Mouse (Mus musculus) embryonic facial prominence, embryonic 11.5 days (tissue): ENCODE data around the gene Dbp. TPM values are rescaled to one million over a fixed set of nuclear protein-coding genes. Genes with fewer than 3 reads are reported as not detected.

Experiments used
- ATAC-seq: fragments of 200-750 bp; cut with Nextera tagmentation; replicated peaks from 2 replicates; pipeline ENCODE4 v1.8.0; 2017; ENCODE audit warnings: low read depth; ENCODE audit not compliant: insufficient number of reproducible peaks, low FRiP score, low TSS enrichment
- DNase-seq: peaks from one replicate; pipeline ENCODE4 v3.0.0-alpha.2; 2015; ENCODE audit warnings: low spot score
- H3K27ac ChIP-seq: fragments of 300-500 bp; sonication (generic); replicated peaks from 2 replicates; pipeline ENCODE4 v1.5.1; 2014; ENCODE audit warnings: mild to moderate bottlenecking, low read depth, low read length, control low read depth
- H3K27me3 ChIP-seq: fragments of 300-500 bp; sonication (generic); 2 replicates; pipeline ENCODE4 v1.6.1; 2014; ENCODE audit warnings: mild to moderate bottlenecking, low read length, moderate library complexity, mixed read lengths; ENCODE audit not compliant: control insufficient read depth, insufficient read depth
- H3K36me3 ChIP-seq: fragments of 300-500 bp; sonication (generic); replicated peaks from 2 replicates; pipeline ENCODE4 v1.6.1; 2014; ENCODE audit warnings: low read depth, mild to moderate bottlenecking, low read length, moderate library complexity, mixed read lengths; ENCODE audit not compliant: control insufficient read depth, insufficient read depth
- H3K4me1 ChIP-seq: fragments of 300-500 bp; sonication (generic); 2 replicates; pipeline ENCODE4 v1.6.1; 2014; ENCODE audit warnings: low read length, mixed read lengths; ENCODE audit not compliant: control insufficient read depth, insufficient read depth
- H3K4me2 ChIP-seq: fragments of 300-500 bp; sonication (generic); 2 replicates; pipeline ENCODE4 v1.6.1; 2014; ENCODE audit warnings: low read depth, mild to moderate bottlenecking, control low read depth, low read length, moderate library complexity
- H3K4me3 ChIP-seq: fragments of 300-500 bp; sonication (generic); 2 replicates; pipeline ENCODE4 v1.5.1; 2014; ENCODE audit warnings: low read depth, low read length, control low read depth
- H3K9ac ChIP-seq: fragments of 300-500 bp; sonication (generic); replicated peaks from 2 replicates; pipeline ENCODE4 v1.6.1; 2014; ENCODE audit warnings: mild to moderate bottlenecking, control low read depth, low read length
- H3K9me3 ChIP-seq: fragments of 300-500 bp; sonication (generic); replicated peaks from 2 replicates; pipeline ENCODE4 v1.6.1; 2016; ENCODE audit warnings: mild to moderate bottlenecking, low read length, inconsistent platforms, mixed read lengths; ENCODE audit not compliant: control insufficient read depth
- WGBS: fragments of 180-500 bp; shearing (Covaris S2); extraction: QIAGEN DNeasy Blood & Tissue Kit; methylation state at CpG from one replicate; pipeline ENCODE4 v1.1.7; 2014; 5-methylcytosine and 5-hydroxymethylcytosine counted together
- polyA plus RNA-seq: library from polyadenylated mRNA; unstranded; fragments of >200 nt; fragmentation: Nextera tagmentation; extraction: Ambion mirVana; gene quantifications from 2 replicates; pipeline ENCODE4 v1.2.1, GENCODE M21; 2014

Dbp gene
- polyA plus RNA-seq, 1 experiment from 2014 or later, result 5.6 TPM

DNA sequence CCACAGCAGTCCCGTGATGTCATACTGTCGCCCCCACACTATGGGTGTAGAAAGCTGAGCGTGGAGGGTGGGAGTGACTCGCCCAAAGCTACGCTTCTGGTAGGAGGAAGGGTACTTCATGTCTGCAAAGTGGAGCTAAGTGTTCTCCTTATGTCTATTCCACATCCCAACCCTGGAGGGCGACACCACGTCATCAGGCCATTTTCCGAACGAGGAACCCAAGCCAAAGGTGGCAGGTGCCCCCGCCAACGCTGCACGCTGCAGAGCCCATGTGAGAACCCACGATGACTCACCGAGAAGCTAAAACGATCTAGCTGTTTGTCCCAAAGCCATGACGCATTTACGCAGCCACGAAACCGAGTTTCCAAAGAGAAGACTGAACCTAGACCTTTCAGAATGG is 37.5 kb downstream of the Dbp start:
- Histone ChIP-seq H3K9ac (peak overlapping the region; percentile 5; the same call in 1 of the 2 replicates), H3K27ac (no peak overlapping the region), H3K4me2 (peak overlapping the region; percentile 33; the same call in 1 of the 2 replicates), H3K9me3 (no peaks in the 10 kb centered on the region), H3K4me3 (peak overlapping the region; percentile 14; the same call in 1 of the 2 replicates), H3K4me1 (no peaks in the 10 kb centered on the region; the same call in 1 of the 2 replicates), H3K27me3 (no peaks in the 10 kb centered on the region), H3K36me3 (no peaks in the 10 kb centered on the region)
- DNase-seq (no peak), ATAC-seq (no peak)
- WGBS, result 37% methylated on average over 19 of the region's 19 CpGs

DNA sequence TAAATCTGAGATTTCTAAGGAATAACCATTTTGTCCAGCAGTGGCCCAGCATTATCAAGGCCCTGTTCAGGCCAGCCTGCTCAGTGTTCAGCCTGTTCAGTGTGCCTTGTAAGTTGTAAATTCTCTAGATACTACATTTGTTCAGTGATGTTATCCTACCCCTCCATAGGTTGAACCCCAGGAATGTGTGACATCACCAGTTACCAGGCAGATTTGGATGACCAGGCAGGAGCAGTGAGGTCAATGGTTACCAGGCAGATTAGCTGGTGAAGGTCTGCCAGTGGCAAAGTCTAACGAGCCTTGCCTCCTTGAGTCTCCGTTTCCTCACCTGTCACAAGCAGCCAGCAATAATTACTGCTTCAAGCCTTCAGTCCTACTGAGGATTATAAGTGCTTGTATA is 39.5 kb downstream of the Dbp start:
- H3K4me2 ChIP-seq, result no peak overlapping the region
- no peaks in the 10 kb centered on the region for H3K27me3 ChIP-seq
- DNase-seq (peak; percentile 75), ATAC-seq (no peak)
- H3K4me1 ChIP-seq, result no peaks in the 10 kb centered on the region; the same call in 1 of the 2 replicates
- no peaks in the 10 kb centered on the region for H3K36me3 ChIP-seq
- H3K4me3 ChIP-seq, result no peak overlapping the region
- H3K9me3 ChIP-seq, result no peaks in the 10 kb centered on the region
- 39% methylated on average over 2 of the region's 2 CpGs for WGBS
- H3K9ac ChIP-seq, result no peak overlapping the region
- H3K27ac ChIP-seq, result no peak overlapping the region

DNA sequence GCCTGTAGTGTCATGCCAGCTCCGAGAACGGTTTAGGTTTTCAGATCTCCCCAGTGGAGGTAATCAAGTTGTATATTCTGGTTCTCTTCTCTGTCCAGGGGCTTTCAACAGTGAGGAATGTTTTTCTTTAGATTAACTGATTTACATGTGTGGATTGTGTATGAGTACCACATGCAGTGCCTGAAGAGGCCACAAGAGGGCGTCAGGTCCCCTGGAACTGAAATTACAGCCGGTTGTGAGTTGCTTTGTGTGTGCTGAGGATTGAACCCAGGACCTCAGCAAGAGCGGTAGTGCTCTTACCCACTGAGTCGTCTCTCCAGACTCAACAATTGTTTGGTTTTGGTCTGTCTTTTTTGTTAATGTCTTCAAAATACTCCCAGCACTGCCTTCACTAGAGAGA is 41.6 kb downstream of the Dbp start:
- ATAC-seq (no peak), DNase-seq (no peak)
- Histone ChIP-seq H3K4me2 (no peak overlapping the region), H3K9me3 (no peaks in the 10 kb centered on the region), H3K4me3 (no peak overlapping the region), H3K27ac (no peak overlapping the region), H3K9ac (no peak overlapping the region), H3K36me3 (no peaks in the 10 kb centered on the region), H3K27me3 (no peaks in the 10 kb centered on the region), H3K4me1 (no peaks in the 10 kb centered on the region; the same call in 1 of the 2 replicates)
- WGBS, result 67% methylated on average over 6 of the region's 6 CpGs

DNA sequence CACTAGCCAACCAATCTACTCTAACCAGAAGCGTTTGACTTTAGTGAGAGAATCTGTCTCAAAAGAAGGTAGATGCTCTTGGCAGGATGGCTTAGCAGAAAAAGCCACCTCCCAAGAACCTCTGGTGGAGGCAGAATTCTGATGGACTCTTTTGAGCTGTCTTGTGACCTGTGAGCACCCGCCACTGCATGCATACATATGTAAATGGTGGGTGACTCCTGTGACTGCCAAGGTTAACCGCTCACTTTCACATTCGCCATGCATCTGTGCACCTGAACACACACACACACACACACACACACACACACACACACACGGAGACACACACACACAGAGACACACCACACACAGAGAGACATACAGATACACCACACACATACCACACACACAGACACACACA is 42.6 kb downstream of the Dbp start:
- H3K36me3 ChIP-seq, result no peaks in the 10 kb centered on the region
- H3K4me3 ChIP-seq, result no peak overlapping the region
- no peak overlapping the region for H3K9ac ChIP-seq
- ATAC-seq (no peak), DNase-seq (no peak)
- H3K4me1 ChIP-seq, result no peaks in the 10 kb centered on the region
- H3K4me2 ChIP-seq, result no peak overlapping the region
- H3K27ac ChIP-seq, result no peak overlapping the region
- H3K9me3 ChIP-seq, result no peaks in the 10 kb centered on the region
- H3K27me3 ChIP-seq, result no peaks in the 10 kb centered on the region
- WGBS, result 86% methylated on average over 5 of the region's 5 CpGs

DNA sequence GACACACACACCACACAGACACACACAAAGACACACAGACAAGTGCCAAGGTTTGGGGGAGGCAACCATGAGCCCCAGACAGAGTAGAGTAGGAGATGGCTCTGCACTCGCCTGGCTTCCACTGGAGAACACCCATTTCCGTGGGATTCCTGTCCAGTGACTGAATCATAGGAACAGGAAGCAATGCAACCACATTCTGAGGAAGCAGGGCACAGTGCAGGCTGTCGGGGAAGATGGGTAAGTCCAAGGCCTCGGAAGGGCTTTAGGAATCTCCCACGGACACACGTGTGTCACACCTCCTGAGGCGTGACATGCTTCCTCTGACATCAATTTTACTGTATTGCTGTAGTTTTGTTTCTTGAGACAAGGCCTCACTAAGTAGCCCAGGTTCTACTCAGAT is 43.2 kb downstream of the Dbp start:
- H3K36me3 ChIP-seq, result no peaks in the 10 kb centered on the region
- no peak for ATAC-seq
- 83% methylated on average over 7 of the region's 7 CpGs for WGBS

DNA sequence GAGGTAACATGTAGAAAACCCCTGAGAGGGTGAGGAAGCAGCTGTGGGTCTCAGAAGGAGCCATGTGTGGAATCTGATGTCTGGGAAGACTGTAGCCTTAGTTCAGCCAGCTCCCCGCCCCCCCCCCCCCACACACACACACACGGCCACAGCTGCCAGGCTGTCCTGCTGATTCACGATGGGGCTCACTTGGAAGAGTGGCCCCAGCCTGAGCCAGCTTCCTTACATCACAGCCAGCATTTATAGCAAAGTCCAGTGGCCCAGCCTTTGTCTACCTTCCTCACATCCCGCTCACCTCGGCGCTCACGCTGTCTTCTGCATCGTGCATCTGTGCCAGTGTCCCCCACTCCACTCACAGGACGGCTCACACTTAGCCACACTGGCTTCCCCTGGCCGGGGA is 44.5 kb downstream of the Dbp start:
- Histone ChIP-seq H3K9ac (no peak overlapping the region), H3K36me3 (no peaks in the 10 kb centered on the region), H3K27me3 (no peaks in the 10 kb centered on the region), H3K4me1 (no peaks in the 10 kb centered on the region), H3K4me3 (no peak overlapping the region), H3K27ac (no peak overlapping the region), H3K9me3 (no peaks in the 10 kb centered on the region), H3K4me2 (no peak overlapping the region)
- DNase-seq (no peak), ATAC-seq (no peak)
- 58% methylated on average over 9 of the region's 10 CpGs for WGBS

More for the DNA sequence above, 43.2 kb downstream of the Dbp start:
- H3K4me3 ChIP-seq, result no peak overlapping the region
- no peak overlapping the region for H3K4me2 ChIP-seq
- H3K9me3 ChIP-seq, result no peaks in the 10 kb centered on the region
- DNase-seq, result no peak
- H3K27ac ChIP-seq, result no peak overlapping the region
- H3K4me1 ChIP-seq, result no peaks in the 10 kb centered on the region
- no peaks in the 10 kb centered on the region for H3K27me3 ChIP-seq
- no peak overlapping the region for H3K9ac ChIP-seq

DNA sequence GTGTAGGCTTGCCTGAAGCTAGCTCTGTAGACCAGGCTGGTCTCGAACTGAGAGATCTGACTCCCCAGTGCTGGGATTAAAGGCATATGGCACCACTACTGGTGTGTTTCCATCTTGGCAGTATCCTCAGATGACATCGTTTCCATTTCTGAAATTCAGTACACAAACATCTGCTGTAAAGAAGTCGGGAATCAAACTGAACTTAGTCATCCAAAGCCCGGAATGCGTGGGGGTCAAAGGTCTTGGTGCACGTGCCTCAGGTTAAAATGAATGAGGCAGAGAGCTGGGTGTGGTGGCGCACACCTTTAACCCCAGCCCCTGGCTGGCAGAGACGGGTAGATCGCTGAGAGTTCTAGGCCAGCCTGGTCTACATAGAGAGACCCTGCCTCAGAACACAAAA is 45.3 kb downstream of the Dbp start:
- Histone ChIP-seq H3K4me2 (no peak overlapping the region), H3K36me3 (no peaks in the 10 kb centered on the region), H3K4me1 (no peaks in the 10 kb centered on the region), H3K9ac (no peak overlapping the region), H3K27me3 (no peaks in the 10 kb centered on the region), H3K27ac (no peak overlapping the region), H3K9me3 (no peaks in the 10 kb centered on the region), H3K4me3 (no peak overlapping the region)
- 65% methylated on average over 9 of the region's 9 CpGs for WGBS
- no peak for DNase-seq
- ATAC-seq, result no peak

DNA sequence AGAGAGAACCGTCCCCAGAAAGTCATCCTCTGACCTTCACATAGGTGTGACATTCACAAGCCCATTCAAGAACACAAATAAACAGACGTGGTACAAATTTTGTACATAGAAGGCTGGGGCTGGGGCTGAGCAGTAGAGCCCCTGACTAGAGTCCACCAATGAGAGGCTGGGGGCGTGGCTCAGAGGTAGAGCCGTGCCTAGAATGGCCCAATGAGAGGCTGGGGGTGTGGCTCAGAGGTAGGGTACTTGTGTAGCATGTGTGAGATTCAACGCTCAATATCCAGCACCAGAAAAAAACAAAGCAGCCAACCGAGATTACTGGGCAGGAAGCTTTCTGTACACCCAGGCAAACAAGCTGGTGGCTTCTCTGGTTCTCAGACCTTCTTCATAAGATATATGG is 50.8 kb downstream of the Dbp start:
- no peak overlapping the region for H3K9ac ChIP-seq
- peaks cover 12% of the 10 kb centered on the region for H3K27me3 ChIP-seq
- H3K36me3 ChIP-seq, result no peaks in the 10 kb centered on the region
- H3K4me1 ChIP-seq, result peaks cover 3% of the 10 kb centered on the region; the same call in 1 of the 2 replicates
- no peak overlapping the region for H3K4me3 ChIP-seq
- no peaks in the 10 kb centered on the region for H3K9me3 ChIP-seq
- H3K4me2 ChIP-seq, result no peak overlapping the region
- 61% methylated on average over 6 of the region's 6 CpGs for WGBS
- DNase-seq (no peak), ATAC-seq (no peak)
- H3K27ac ChIP-seq, result no peak overlapping the region
